Mouse (Mus musculus): ENCODE measurements around the gene Ntng1. TPM values are rescaled to one million over a fixed set of nuclear protein-coding genes. Genes with fewer than 3 reads are reported as not detected.

The Ntng1 gene
- polyA plus RNA-seq, 1 experiment from 2014 or later = 0.72 TPM

DNA sequence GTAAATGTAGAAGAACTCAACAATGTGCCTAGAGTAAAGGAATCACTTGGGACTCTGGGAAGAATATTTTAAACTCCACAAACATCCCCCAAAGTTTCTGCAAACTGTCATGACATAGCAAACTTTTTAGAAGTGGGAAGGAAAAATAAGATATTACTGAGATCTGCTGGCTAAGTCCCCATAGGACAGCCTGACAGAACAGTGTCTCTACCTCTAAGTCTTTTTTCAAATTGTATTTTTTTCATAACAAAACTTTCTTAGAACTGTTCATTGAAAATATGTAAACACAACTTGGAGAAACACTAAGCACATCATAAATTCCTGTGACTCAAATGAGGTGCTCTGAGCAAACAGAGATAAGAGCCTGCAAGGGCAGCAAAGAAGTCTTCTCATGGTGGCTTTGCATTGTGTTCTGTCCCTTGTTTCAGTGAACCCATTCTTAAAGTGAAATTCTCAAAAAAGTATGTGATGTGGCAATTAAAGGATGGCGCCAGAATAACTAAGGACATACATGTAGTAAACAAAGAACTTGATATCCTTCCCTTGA is 100.1 kb downstream of the Ntng1 start:
- Histone ChIP-seq H3K36me3 (replicated peaks) (no peaks in the 10 kb centered on the region), H3K4me3 (no peak overlapping the region), H3K27ac (no peak overlapping the region), H3K27me3 (ENCODE audit: poor library complexity, severe bottlenecking) (no peaks in the 10 kb centered on the region), H3K4me1 (no peaks in the 10 kb centered on the region), H3K9me3 (no peaks in the 10 kb centered on the region)
- DNase-seq (ENCODE audit: extremely low spot score, low spot score) = no peak
- whole genome bisulfite sequencing = 88% methylated on average over 1 of the region's 1 CpGs

DNA sequence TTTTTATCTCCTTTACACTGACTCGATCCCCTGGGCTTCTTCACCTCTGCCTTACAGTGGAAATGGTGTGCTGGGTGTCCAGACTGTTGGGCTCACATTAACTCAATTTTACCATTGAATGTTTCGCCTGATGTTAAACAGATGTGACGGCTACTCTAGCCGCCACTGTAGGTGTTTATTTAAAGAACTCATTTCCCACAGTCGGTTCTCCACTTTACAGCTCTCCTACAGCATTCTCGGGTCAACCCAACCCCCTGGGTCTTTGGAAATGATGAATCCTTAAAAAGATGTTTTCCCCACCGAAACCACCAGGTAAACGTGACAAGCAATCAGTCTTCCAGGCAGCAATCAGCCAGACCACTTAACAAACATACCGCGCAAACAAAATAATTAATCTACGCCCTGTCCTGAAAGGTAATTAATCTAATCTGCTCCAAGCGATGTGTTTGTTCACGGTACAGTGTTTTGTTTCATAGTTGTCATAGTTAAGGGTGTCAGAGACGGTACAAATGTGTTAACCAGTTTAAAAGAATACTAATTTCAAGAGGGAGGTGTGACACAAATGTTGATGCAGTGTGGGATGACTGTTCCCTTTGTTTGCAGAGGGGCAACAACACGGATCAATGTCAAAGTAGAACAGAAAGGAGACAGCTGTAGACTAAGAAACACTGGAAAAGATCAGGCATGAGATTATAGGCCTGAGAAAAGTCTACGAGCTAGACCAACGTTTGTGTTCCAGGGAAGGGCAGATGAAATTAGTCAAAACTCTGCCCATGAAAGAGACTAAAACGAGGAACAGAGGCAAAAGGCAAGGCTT is 120.8 kb downstream of the Ntng1 start:
- no peak for DNase-seq (ENCODE audit: extremely low spot score, low spot score)
- Histone ChIP-seq H3K4me1 (peaks cover 12% of the 10 kb centered on the region), H3K4me3 (no peak overlapping the region), H3K27ac (no peak overlapping the region), H3K9me3 (no peaks in the 10 kb centered on the region), H3K36me3 (replicated peaks) (no peaks in the 10 kb centered on the region), H3K27me3 (ENCODE audit: poor library complexity, severe bottlenecking) (no peaks in the 10 kb centered on the region)
- 69% methylated on average over 18 of the region's 18 CpGs for WGBS

DNA sequence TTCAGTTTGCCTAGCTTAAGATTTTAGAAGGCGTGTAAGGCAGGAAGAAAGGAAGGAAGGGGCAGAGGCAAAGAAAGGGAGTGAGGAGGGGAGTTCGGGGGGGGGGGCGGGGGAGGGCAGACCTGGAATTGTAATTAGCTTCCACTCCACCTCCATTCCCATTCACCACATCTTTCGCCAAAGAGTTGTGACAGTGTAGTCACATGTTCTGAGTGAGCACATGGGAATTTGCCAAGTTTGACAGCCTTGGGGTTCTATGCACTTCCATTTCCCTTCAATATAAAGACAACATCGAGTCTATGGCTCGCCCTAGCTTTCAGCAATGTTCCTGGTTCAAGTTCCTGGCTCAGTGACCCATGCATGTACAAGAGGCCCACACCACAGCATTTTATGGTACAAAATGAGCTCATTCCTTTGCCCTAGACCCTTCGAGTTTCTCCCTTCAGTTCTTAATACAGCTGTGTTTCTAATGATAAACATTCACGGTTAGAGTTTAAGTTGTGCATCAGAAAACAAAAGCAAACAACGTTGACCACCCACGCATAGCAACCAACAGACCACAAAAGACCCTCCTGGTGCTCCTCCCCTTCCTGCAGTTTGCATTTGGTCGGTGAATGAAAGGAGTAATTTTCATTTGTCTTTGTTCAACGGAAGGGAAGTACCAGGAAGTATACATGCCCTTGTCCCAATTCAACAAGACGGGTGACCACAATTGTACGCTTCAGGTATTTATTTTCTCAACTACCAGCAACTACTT is 132.8 kb downstream of the Ntng1 start:
- no peaks in the 10 kb centered on the region for H3K36me3 ChIP-seq (replicated peaks)
- WGBS = 76% methylated on average over 14 of the region's 14 CpGs
- no peaks in the 10 kb centered on the region for H3K9me3 ChIP-seq
- peak overlapping the region; percentile 15; the same call in 1 of the 2 replicates for H3K27ac ChIP-seq
- no peak for DNase-seq (ENCODE audit: extremely low spot score, low spot score)
- no peaks in the 10 kb centered on the region for H3K27me3 ChIP-seq (ENCODE audit: poor library complexity, severe bottlenecking)
- no peak overlapping the region for H3K4me3 ChIP-seq
- H3K4me1 ChIP-seq = peaks cover 18% of the 10 kb centered on the region

DNA sequence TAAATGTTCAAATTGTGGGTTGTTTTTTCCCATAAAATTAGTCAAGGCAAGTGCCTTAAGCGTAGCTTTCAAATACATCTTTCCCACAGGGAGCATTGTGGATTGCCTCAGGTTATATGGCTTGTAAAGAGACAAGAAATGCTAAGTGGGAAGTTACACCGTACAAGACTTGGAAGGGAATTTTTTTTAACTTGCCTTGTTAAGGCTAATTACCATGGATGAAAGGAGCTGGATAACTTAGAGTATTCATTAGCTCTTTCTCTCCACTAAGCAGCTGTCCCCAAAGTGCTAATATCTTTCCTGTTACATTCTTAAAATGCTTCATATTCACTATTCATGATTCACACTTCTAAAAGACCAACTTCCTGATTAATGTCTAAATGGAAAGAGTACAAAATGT is 133.4 kb downstream of the Ntng1 start:
- no peak for DNase-seq (ENCODE audit: extremely low spot score, low spot score)
- peaks cover 18% of the 10 kb centered on the region for H3K4me1 ChIP-seq
- 42% methylated on average over 2 of the region's 2 CpGs for whole genome bisulfite sequencing
- H3K36me3 ChIP-seq (replicated peaks) = no peaks in the 10 kb centered on the region
- H3K27ac ChIP-seq = no peak overlapping the region
- no peaks in the 10 kb centered on the region for H3K9me3 ChIP-seq
- no peaks in the 10 kb centered on the region for H3K27me3 ChIP-seq (ENCODE audit: poor library complexity, severe bottlenecking)
- H3K4me3 ChIP-seq = no peak overlapping the region

DNA sequence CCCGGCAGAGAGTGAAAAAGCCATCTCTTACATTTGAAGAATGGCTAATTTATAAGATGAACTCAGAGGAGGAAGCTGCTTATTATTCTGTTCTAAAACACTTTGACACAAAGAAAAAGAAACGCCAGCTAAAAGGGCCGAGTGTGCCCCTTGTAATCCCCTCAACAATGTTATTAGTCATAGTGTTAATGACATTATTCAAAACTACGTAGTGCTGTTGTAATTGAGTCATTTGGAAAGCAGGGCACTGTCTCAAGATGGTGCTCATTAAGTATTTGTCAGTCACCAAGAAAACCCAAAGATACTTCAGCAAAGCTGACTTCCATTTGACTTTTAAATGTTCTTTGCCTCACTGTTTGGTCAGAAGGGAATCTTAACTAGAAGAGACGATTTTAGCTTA is 143.5 kb downstream of the Ntng1 start:
- Histone ChIP-seq H3K4me3 (no peak overlapping the region), H3K27ac (no peak overlapping the region), H3K27me3 (ENCODE audit: poor library complexity, severe bottlenecking) (peaks cover 13% of the 10 kb centered on the region), H3K36me3 (replicated peaks) (no peaks in the 10 kb centered on the region), H3K4me1 (peaks cover 8% of the 10 kb centered on the region), H3K9me3 (no peaks in the 10 kb centered on the region)
- 33% methylated on average over 5 of the region's 5 CpGs for WGBS
- no peak for DNase-seq (ENCODE audit: extremely low spot score, low spot score)

DNA sequence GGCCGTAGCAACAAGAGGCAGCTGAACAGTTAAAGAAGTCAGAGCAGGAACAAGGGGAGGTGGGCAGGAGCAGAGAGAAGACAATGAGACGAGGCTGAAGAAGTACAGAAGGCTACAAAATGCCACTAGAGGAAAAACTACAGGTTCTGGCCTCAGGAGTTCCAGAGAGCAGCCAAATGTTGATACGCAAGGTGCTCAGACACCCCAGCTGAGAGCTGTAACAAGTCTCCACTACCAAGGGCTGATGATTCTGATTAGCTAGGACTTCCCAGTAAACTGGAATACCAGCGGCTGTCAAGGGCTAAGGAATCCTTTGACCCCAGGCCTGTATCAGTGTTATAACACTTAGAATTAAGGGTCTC is 148.2 kb downstream of the Ntng1 start:
- DNase-seq (ENCODE audit: extremely low spot score, low spot score) = no peak
- Histone ChIP-seq H3K4me3 (no peak overlapping the region), H3K27ac (no peak overlapping the region), H3K36me3 (replicated peaks) (no peaks in the 10 kb centered on the region), H3K9me3 (no peaks in the 10 kb centered on the region), H3K27me3 (ENCODE audit: poor library complexity, severe bottlenecking) (peaks cover 13% of the 10 kb centered on the region), H3K4me1 (peaks cover 14% of the 10 kb centered on the region)
- WGBS = 68% methylated on average over 4 of the region's 4 CpGs

DNA sequence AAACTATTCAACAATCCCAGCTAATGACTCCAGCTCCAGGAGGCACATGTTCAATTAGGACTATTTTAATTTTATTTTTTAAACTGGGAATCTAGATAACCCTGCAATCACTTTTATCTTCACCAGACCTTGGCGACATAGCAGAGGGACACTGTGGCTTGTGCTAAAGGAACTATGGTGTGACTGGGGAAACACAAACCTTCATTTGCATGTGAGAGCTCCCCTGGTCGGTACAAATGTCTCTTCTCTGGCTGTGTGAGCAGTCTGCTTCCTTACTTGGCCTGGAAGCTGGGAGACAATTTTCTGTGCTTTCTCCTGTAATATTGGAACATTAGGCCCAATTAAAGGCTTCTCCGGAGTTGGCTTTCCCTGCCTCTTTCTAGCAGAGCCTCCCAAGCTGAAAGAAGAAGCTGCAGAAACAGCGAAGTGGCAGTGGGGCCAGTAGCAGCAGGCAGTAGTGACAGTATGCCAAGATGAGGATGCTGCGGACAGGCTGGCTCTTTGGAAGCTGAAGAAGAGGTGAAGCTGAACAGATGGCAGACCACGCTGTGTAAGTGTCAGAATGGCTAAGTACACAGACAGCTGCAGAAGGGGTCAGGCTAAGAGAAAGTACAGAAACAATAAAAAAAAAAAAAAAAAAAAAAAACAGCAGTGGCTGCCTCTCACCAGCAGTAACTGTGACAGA is 148.7 kb downstream of the Ntng1 start:
- H3K27ac ChIP-seq = no peak overlapping the region
- no peaks in the 10 kb centered on the region for H3K36me3 ChIP-seq (replicated peaks)
- no peak overlapping the region for H3K4me3 ChIP-seq
- no peaks in the 10 kb centered on the region for H3K9me3 ChIP-seq
- no peak for DNase-seq (ENCODE audit: extremely low spot score, low spot score)
- H3K4me1 ChIP-seq = peaks cover 11% of the 10 kb centered on the region
- WGBS = 38% methylated on average over 6 of the region's 6 CpGs
- H3K27me3 ChIP-seq (ENCODE audit: poor library complexity, severe bottlenecking) = peaks cover 13% of the 10 kb centered on the region

DNA sequence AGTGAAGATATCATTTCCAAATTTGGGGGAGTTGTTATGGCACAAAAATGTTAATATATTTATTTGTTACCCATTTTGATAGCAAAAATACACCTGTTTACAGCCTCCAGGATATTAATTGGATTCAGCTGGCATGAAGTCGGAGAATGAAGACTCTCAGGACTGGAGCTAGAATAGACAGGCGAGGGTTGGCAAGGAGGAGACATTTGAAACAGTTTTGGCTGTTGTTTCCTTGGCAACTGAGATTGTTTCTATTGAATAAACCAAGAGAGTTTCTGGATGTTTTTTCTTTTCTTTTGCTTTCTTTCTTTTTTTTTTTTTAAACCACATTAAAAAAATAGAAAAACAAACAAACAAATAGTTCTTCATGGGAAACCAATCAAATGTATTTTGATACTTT is 159.7 kb downstream of the Ntng1 start:
- no peaks in the 10 kb centered on the region for H3K9me3 ChIP-seq
- H3K27me3 ChIP-seq (ENCODE audit: poor library complexity, severe bottlenecking) = no peaks in the 10 kb centered on the region
- 80% methylated on average over 2 of the region's 2 CpGs for WGBS
- H3K4me3 ChIP-seq = no peak overlapping the region
- no peaks in the 10 kb centered on the region for H3K36me3 ChIP-seq (replicated peaks)
- DNase-seq (ENCODE audit: extremely low spot score, low spot score) = no peak
- H3K27ac ChIP-seq = no peak overlapping the region
- no peaks in the 10 kb centered on the region for H3K4me1 ChIP-seq

DNA sequence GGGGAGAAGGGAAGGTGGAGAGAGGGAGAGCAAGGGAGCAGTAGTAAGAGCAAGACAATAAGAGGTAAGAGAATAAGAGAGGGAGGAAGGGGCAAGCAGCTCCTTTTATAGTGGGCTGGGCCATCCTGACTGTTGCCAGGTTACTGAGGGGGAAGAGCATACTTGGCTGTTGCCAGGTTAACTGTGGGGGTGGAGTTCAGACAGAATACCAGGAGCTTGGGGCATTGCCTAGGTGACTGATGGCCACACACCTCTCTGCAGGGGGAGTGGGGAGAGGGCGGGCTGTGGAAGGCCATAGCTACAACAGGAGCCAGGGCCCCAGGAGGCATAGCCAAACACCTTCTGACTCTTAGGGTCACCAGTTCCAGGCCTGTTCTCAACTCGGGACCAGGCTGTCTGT is 166.2 kb downstream of the Ntng1 start:
- H3K4me3 ChIP-seq = no peak overlapping the region
- H3K36me3 ChIP-seq (replicated peaks) = no peaks in the 10 kb centered on the region
- no peak for DNase-seq (ENCODE audit: extremely low spot score, low spot score)
- no peaks in the 10 kb centered on the region for H3K27me3 ChIP-seq (ENCODE audit: poor library complexity, severe bottlenecking)
- H3K9me3 ChIP-seq = no peaks in the 10 kb centered on the region
- no peak overlapping the region for H3K27ac ChIP-seq
- H3K4me1 ChIP-seq = peaks cover 10% of the 10 kb centered on the region; the same call in 1 of the 2 replicates
- WGBS = 79% methylated on average over 2 of the region's 2 CpGs

DNA sequence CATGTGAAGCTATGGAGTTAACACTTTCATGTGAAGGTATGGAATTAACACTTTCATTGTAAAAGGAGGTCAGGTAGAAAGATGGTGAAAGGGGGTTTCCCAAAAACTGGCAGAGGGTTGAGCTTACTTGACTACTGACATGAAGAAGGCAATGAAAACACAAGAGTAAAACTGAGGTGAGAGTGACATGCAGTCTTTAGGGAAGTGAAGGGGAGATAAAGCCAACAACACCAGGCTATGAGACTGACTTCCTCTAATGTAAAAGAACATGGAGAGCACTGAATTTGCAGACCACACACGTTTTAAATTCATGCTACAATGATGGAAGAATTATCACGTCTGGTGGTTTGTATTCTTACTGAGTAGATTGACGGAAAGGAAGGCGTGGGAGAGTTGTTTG is 168.7 kb downstream of the Ntng1 start:
- Histone ChIP-seq H3K36me3 (replicated peaks) (no peaks in the 10 kb centered on the region), H3K27me3 (ENCODE audit: poor library complexity, severe bottlenecking) (no peaks in the 10 kb centered on the region), H3K4me1 (peaks cover 10% of the 10 kb centered on the region; the same call in 1 of the 2 replicates), H3K9me3 (no peaks in the 10 kb centered on the region), H3K27ac (no peak overlapping the region), H3K4me3 (no peak overlapping the region)
- DNase-seq (ENCODE audit: extremely low spot score, low spot score) = no peak
- WGBS = 78% methylated on average over 4 of the region's 4 CpGs

DNA sequence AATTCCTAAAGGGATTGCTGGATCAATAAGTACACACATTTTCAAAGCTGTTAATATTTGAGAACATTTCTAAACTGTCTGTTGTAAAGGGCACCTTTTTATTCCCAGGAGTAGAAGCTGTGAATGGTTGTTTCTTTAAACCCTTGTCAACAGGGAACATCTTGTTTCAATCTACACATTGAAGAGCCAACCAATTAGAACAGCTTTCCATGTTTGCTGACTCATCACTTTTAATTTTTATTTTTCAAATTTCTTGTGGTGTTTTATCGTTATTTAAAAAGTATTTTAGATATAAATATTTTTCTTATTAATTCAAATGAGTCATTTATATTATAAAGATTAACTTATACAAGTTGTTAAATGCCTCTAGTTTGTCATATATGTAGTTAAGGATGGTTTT is 172.3 kb downstream of the Ntng1 start:
- Histone ChIP-seq H3K36me3 (replicated peaks) (no peaks in the 10 kb centered on the region), H3K4me1 (no peaks in the 10 kb centered on the region), H3K27me3 (ENCODE audit: poor library complexity, severe bottlenecking) (no peaks in the 10 kb centered on the region), H3K27ac (no peak overlapping the region), H3K4me3 (no peak overlapping the region), H3K9me3 (no peaks in the 10 kb centered on the region)
- no peak for DNase-seq (ENCODE audit: extremely low spot score, low spot score)
- WGBS = 76% methylated on average over 1 of the region's 1 CpGs

DNA sequence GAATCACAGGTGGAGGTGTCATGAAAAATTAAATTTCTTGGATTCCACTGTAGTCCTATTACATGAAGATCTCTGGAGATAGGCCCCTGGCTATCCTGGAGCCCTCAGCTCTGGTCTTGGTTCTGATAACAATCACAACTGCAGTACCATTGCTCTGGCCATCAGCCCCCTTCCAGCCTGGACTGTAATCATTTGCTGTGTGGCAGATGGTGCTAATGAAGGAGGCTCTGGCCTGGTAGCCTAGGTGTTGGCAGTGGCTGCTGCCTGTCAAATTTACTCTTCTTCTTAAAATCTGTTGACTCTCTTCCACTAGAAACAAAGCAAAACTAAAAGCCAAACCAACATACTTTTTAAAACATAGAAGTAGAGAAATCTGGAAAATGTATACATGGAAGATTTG is 173.6 kb downstream of the Ntng1 start:
- H3K27ac ChIP-seq = no peak overlapping the region
- no peaks in the 10 kb centered on the region for H3K9me3 ChIP-seq
- no peaks in the 10 kb centered on the region for H3K4me1 ChIP-seq
- no peaks in the 10 kb centered on the region for H3K36me3 ChIP-seq (replicated peaks)
- DNase-seq (ENCODE audit: extremely low spot score, low spot score) = no peak
- no peak overlapping the region for H3K4me3 ChIP-seq
- no peaks in the 10 kb centered on the region for H3K27me3 ChIP-seq (ENCODE audit: poor library complexity, severe bottlenecking)

DNA sequence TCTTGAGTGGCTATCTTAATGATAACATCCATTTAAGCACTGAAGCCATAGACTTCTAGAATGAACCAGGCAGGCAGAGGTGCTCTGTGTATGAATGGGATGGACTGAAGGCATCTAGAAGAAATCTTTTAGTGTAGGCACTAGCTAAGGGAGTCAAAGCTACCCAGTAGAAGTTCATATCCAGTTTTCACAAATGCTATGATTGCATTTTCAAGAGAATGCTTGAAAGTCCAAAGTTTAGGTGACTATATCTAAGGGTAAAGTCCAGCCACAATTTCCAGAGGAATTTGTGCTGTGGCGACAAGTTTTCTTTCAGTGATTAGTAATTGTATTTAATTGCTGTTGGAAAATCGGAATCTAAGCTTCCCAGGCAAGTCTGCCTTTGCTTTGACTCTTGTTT is 181.2 kb downstream of the Ntng1 start:
- 56% methylated on average over 2 of the region's 2 CpGs for WGBS
- no peak overlapping the region for H3K4me3 ChIP-seq
- DNase-seq (ENCODE audit: extremely low spot score, low spot score) = no peak
- no peak overlapping the region for H3K27ac ChIP-seq
- H3K36me3 ChIP-seq (replicated peaks) = no peaks in the 10 kb centered on the region
- H3K27me3 ChIP-seq (ENCODE audit: poor library complexity, severe bottlenecking) = no peaks in the 10 kb centered on the region
- 0 out of 2 replicates have a peak, but pooled peaks cover 3% of the 10 kb centered on the region for H3K4me1 ChIP-seq
- H3K9me3 ChIP-seq = no peaks in the 10 kb centered on the region
